Mouse (Mus musculus) retina, embryonic 14.5 days (tissue): ENCODE results near the gene Apoc3.

Experiments
- DNase-seq: peaks from one replicate; pipeline ENCODE4 v3.0.0-alpha.2; 2015; ENCODE audit warnings: low spot score

Apoc3 gene

DNA sequence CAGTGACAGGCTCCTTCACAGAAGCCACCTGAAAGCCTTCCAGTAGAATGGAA lies at the start of gene Apoc3:
Gene Apoc3 (minus strand): TSS at position 41 of the 53 bp plus-strand sequence.
- DNase-seq = no peak

GRCm38 (mm10) chr9:46282631-46283436 lies 47.4 kb upstream of the Apoc3 start, which contains the start of gene Bud13:
Bud13 (plus strand) TSS chr9:46283008.
- peak; percentile 96 for DNase-seq

DNA sequence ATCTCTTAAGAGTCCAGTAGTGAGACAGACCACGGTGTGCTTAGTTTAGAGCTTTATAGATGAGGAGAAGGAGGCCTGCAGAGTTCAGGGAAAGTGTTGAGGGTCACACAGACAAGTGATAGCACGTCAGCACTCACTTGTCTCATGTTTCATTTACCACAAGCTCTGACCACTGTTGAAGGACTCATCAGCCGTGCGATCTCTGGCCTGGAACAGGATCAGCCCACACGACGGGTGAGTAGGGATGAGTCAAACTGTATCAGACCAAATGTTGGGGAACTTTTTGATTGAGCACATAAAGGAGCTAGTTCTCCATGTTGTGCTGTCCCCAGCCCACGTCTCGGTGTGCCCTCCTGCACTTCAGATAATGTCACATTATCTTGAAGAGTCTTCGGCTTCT lies 39.1 kb upstream of the Apoc3 start:
- no peak for DNase-seq

GRCm38 (mm10) chr9:46272677-46273454 lies 37.4 kb upstream of the Apoc3 start, which contains the start of gene Zpr1:
Zpr1 (plus strand) TSS chr9:46273064.
- DNase-seq = peak; percentile 93

- no peak for DNase-seq
These were observed 36.6 kb upstream of the Apoc3 start for GRCm38 (mm10) chr9:46272070-46272469.

- no peak for DNase-seq
These were observed 35.3 kb upstream of the Apoc3 start for GRCm38 (mm10) chr9:46270782-46271181.

DNA sequence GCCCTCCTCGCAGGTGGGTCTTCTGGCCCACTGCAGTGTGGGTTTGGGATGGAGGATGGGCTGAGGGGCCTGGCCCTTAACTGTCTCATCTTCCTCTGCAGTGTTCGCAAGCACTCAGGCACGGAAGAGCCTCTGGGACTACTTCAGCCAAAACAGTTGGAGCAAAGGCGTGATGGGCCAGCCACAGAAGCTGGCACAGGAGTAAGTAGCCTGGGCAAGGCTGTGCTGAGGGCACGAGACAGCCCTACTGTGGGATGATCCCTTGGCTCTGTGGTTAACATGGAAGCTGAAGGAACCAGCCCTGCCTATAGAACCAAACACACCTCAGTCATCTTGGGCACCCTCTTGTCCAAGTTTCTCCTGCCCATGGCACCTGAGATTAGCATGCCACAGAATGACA lies 33.7 kb upstream of the Apoc3 start:
- no peak for DNase-seq

GRCm38 (mm10) chr9:46268343-46268873 lies 33.0 kb upstream of the Apoc3 start, which contains the start of gene Apoa5:
Apoa5 (plus strand) TSS chr9:46268633.
- no peak for DNase-seq

DNA sequence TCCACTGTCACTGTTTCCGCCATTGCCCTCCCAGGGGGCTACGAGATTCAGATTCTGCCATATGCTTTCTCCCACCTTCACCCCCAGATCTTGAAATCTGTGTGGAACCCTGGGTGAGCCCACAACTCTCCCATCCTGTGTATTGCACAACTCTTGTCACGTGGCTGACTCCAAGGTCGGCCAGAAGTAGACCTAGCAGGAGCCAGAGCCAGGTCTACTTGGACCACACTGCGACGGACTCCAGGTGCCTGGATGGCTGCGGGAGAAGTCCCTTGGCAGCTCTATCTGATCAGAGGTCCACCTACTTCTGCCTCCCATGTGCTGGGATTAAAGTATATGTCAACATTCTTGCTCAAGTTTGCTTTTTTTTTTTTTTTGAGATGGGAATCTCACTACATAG lies 25.7 kb upstream of the Apoc3 start:
- DNase-seq = no peak

DNA sequence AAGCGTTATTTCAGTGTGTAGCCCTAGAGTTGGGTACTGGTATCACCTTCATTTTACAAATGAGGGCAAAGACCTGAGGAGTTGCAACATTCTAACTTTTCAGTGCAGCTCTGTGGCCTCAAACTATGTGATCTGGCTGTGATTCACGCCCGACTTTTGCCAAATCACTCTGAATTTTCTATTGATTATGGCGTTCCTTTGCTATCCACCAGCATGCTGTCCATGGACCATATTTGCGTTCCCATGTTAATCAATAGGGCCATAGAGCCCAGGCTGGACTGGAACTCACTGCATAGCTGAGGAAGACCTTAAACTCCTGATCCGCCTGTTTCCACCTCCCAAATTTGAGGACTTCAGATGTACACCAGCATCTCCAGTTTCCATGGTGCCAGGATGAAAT lies 23.7 kb upstream of the Apoc3 start:
- no peak for DNase-seq

GRCm38 (mm10) chr9:46257546-46257945 lies 22.1 kb upstream of the Apoc3 start:
- DNase-seq = no peak

DNA sequence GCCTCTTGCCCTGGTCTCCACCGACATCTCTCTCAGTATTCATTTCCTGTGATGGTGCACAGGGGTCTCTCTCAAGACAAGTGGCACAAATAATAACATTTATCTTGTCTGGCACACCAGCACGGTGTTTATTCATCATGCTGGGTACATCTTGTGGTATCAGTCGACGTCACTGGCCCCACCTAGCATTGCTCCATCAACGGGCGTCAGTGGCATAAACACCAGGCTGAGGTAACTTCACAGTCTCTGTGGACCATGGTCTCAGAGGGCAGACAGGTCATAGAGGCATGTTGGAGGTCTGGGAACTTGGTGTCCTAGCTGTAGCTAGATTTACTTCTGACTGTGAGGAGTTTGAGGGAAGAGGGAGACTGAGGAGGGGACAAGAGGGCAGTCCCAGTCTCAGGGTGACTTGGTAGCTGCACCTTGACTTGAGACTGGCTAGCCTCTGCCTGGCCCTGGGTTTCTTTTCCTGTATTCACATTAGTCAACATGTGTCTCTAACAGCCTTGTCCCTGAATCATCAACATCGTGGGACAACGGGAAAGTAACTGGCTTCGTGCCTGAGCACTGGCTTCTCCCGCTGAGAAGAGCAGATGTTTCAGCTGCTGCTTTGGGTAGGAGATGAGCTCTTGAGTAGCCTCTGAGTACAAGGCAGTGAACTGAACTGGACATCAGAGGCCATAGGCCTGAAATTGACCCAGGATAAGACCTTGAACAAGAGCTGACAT lies 21.4 kb upstream of the Apoc3 start:
- DNase-seq = no peak

DNA sequence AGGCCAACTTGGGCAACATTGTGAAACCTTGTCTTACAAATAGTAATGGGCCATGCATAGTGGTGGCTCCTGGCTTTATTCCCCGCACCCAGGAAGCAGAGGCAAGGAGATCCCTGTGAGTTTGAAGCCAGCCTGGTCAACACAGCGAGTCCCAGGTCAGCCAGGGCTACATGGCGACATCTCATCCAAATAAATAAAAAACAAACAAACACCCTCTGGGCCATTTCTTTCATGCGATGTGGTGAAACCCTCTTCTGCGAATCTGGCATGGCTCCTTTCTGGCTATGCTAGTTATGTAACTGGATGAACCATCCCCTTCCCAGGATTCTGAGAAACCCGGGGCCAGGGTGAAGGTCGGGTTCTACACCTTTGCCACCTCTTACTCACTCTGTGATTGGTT lies 20.7 kb upstream of the Apoc3 start:
- no peak for DNase-seq

GRCm38 (mm10) chr9:46246752-46247324 lies 11.4 kb upstream of the Apoc3 start:
- DNase-seq = peak; percentile 93

- no peak for DNase-seq
These were observed 8.1 kb upstream of the Apoc3 start for GRCm38 (mm10) chr9:46243584-46243983.

- DNase-seq = no peak
These were observed 7.7 kb upstream of the Apoc3 start for GRCm38 (mm10) chr9:46243122-46243521.

- no peak for DNase-seq
These were observed 6.4 kb upstream of the Apoc3 start for GRCm38 (mm10) chr9:46241818-46242217.

DNA sequence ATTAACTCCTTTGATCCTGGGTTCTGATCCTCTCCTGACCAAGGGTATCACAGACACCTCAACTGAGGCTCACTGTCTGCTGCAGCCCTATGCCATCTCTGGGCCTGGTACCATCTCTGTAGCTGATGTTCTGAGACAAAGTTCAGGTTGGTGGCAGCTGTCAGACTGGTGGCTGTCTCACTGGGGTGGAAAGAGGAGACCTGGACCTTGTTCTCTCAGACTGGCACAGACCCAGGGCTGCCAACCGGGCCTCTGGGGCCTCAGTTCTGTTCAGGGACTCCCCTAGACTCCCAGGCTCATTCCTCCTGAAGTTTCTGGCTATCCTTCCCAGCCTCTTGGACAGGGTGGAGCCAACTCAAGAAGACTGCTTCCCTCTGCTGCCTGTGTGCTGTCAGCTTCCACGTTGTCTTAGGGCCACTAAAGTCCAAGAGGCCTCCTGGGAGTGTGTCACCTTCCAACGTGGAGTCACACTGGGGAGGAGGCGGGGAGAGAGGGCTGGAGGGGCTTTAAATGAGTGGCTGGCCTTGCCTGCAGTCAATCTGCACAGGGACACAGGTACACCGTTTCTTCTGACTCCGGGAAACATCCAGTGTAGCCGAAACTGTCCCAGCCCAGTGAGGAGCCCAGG lies 5.2 kb upstream of the Apoc3 start, which contains the start of gene Apoa4:
Gene Apoa4 (plus strand): TSS at position 171 of the 628 bp plus-strand sequence.
- no peak for DNase-seq

DNA sequence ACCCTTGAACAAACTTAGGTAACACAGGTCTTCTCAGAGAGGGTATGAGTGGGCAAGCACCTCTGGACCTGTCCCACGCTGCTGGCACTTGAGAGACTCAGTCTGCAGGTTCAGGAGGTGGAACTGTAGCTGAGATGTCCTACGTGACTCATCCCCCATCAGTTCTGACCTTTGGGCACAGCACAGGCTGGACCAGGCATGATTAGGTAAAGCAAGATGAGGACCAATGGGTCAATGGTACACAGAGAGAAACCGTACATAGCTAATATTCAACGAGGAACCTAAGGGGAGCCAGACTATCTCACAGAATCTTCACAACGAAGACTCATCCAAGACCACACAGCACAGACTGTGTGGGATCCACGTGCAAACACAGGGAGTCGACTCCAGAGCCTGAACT lies 3.4 kb upstream of the Apoc3 start:
- DNase-seq = no peak

- no peak for DNase-seq
These were observed 213 bp upstream of the Apoc3 start for GRCm38 (mm10) chr9:46235649-46236048.

- no peak for DNase-seq
These were observed 240 bp downstream of the Apoc3 start for GRCm38 (mm10) chr9:46235196-46235595.

GRCm38 (mm10) chr9:46230450-46230975 lies 4.9 kb downstream of the Apoc3 start:
- no peak for DNase-seq
